Mouse (Mus musculus) midbrain, embryonic 15.5 days (tissue): ENCODE results near the gene Brwd1. TPM values are rescaled to one million over a fixed set of nuclear protein-coding genes. Genes with fewer than 3 reads are reported as not detected.
"Not testable (repeated sequence)": the region's sequence is repeated elsewhere in the genome, so short reads cannot be mapped to it uniquely, and the experiment has no call there.

ENCODE experiments used
- ATAC-seq: fragments of 200-750 bp; cut with Nextera tagmentation; replicated peaks from 2 replicates; pipeline ENCODE4 v1.8.0; 2017; ENCODE audit warnings: moderate TSS enrichment
- H3K27ac ChIP-seq: fragments of 300-500 bp; sonication (generic); 2 replicates; pipeline ENCODE4 v1.5.1; 2015; ENCODE audit warnings: mild to moderate bottlenecking, inconsistent platforms
- H3K27me3 ChIP-seq: fragments of 300-500 bp; sonication (generic); replicated peaks from 2 replicates; pipeline ENCODE4 v1.6.1; 2015; ENCODE audit warnings: inconsistent platforms
- H3K36me3 ChIP-seq: fragments of 300-500 bp; sonication (generic); replicated peaks from 2 replicates; pipeline ENCODE4 v1.6.1; 2015; ENCODE audit warnings: inconsistent platforms
- H3K4me1 ChIP-seq: fragments of 300-500 bp; sonication (generic); 2 replicates; pipeline ENCODE4 v1.6.1; 2015; ENCODE audit warnings: inconsistent platforms
- H3K4me2 ChIP-seq: fragments of 300-500 bp; sonication (generic); 2 replicates; pipeline ENCODE4 v1.6.1; 2015; ENCODE audit warnings: inconsistent platforms, mild to moderate bottlenecking, moderate library complexity
- H3K4me3 ChIP-seq: fragments of 300-500 bp; sonication (generic); 2 replicates; pipeline ENCODE4 v1.5.1; 2015; ENCODE audit warnings: mild to moderate bottlenecking, inconsistent platforms
- H3K9ac ChIP-seq: fragments of 300-500 bp; sonication (generic); 2 replicates; pipeline ENCODE4 v1.6.1; 2015; ENCODE audit warnings: mild to moderate bottlenecking, inconsistent platforms
- H3K9me3 ChIP-seq: fragments of 300-500 bp; sonication (generic); 2 replicates; pipeline ENCODE4 v1.6.1; 2016; ENCODE audit warnings: inconsistent platforms
- WGBS: fragments of 180-500 bp; shearing (Covaris S2); methylation state at CpG from one replicate; pipeline ENCODE4 v1.1.7; 2015; ENCODE audit warnings: mixed read lengths; 5-methylcytosine and 5-hydroxymethylcytosine counted together
- polyA plus RNA-seq: library from polyadenylated mRNA; unstranded; fragments of >200 nt; fragmentation: Nextera tagmentation; extraction: Ambion mirVana; gene quantifications from 2 replicates; pipeline ENCODE4 v1.2.1, GENCODE M21; 2015

Gene Brwd1
- polyA plus RNA-seq, 1 experiment from 2014 or later = 295 TPM

GRCm38 (mm10) chr16:96097811-96098210 lies 15.5 kb upstream of the Brwd1 start:
- H3K9ac ChIP-seq, H3K9me3 ChIP-seq, H3K4me3 ChIP-seq, ATAC-seq, H3K4me2 ChIP-seq, H3K36me3 ChIP-seq, H3K27ac ChIP-seq, H3K27me3 ChIP-seq, H3K4me1 ChIP-seq: not testable (repeated sequence)

GRCm38 (mm10) chr16:96095966-96096365 lies 13.6 kb upstream of the Brwd1 start:
- no peaks in the 10 kb centered on the region for H3K9me3 ChIP-seq
- H3K4me1 ChIP-seq = no peaks in the 10 kb centered on the region
- no peak overlapping the region for H3K27ac ChIP-seq
- no peaks in the 10 kb centered on the region for H3K36me3 ChIP-seq
- H3K4me3 ChIP-seq = no peak overlapping the region
- H3K9ac ChIP-seq = no peak overlapping the region
- 88% methylated on average over 5 of the region's 5 CpGs for WGBS
- no peak overlapping the region for H3K4me2 ChIP-seq
- no peaks in the 10 kb centered on the region for H3K27me3 ChIP-seq
- ATAC-seq = no peak

- WGBS = 67% methylated on average over 9 of the region's 9 CpGs
- ATAC-seq = no peak
Observed at GRCm38 (mm10) chr16:96091515-96092504, 9.5 kb upstream of the Brwd1 start.

GRCm38 (mm10) chr16:96088120-96088519 lies 5.8 kb upstream of the Brwd1 start:
- H3K36me3 ChIP-seq = no peaks in the 10 kb centered on the region
- no peak overlapping the region for H3K4me3 ChIP-seq
- ATAC-seq = no peak
- no peak overlapping the region for H3K27ac ChIP-seq
- no peak overlapping the region for H3K9ac ChIP-seq
- H3K4me1 ChIP-seq = peaks cover 11% of the 10 kb centered on the region
- H3K27me3 ChIP-seq = no peaks in the 10 kb centered on the region
- WGBS = 81% methylated on average over 5 of the region's 5 CpGs
- H3K9me3 ChIP-seq = no peaks in the 10 kb centered on the region
- H3K4me2 ChIP-seq = no peak overlapping the region

More at GRCm38 (mm10) chr16:96091515-96092504, 9.5 kb upstream of the Brwd1 start:
- H3K4me1 ChIP-seq = no peaks in the 10 kb centered on the region
- no peak overlapping the region for H3K27ac ChIP-seq
- no peaks in the 10 kb centered on the region for H3K27me3 ChIP-seq
- H3K9me3 ChIP-seq = no peaks in the 10 kb centered on the region
- no peak overlapping the region for H3K9ac ChIP-seq
- H3K4me3 ChIP-seq = no peak overlapping the region
- H3K36me3 ChIP-seq = no peaks in the 10 kb centered on the region
- H3K4me2 ChIP-seq = no peak overlapping the region

GRCm38 (mm10) chr16:96087436-96087835 lies 5.1 kb upstream of the Brwd1 start:
- H3K4me1 ChIP-seq = peaks cover 13% of the 10 kb centered on the region
- no peaks in the 10 kb centered on the region for H3K27me3 ChIP-seq
- H3K9ac ChIP-seq = no peak overlapping the region
- WGBS = 77% methylated on average over 4 of the region's 4 CpGs
- no peak for ATAC-seq
- no peaks in the 10 kb centered on the region for H3K36me3 ChIP-seq
- no peak overlapping the region for H3K4me2 ChIP-seq
- no peak overlapping the region for H3K4me3 ChIP-seq
- H3K9me3 ChIP-seq = no peaks in the 10 kb centered on the region
- H3K27ac ChIP-seq = no peak overlapping the region

- H3K4me2 ChIP-seq = no peak overlapping the region
- no peak overlapping the region for H3K27ac ChIP-seq
- H3K4me3 ChIP-seq = no peak overlapping the region
- 69% methylated on average over 12 of the region's 12 CpGs for WGBS
- ATAC-seq = no peak
- H3K4me1 ChIP-seq = peaks cover 13% of the 10 kb centered on the region
- H3K9ac ChIP-seq = no peak overlapping the region
- no peaks in the 10 kb centered on the region for H3K27me3 ChIP-seq
- H3K9me3 ChIP-seq = no peaks in the 10 kb centered on the region
- no peaks in the 10 kb centered on the region for H3K36me3 ChIP-seq
Observed at GRCm38 (mm10) chr16:96087001-96087400, 4.7 kb upstream of the Brwd1 start.

- Histone ChIP-seq H3K4me3 (no peak overlapping the region), H3K4me2 (no peak overlapping the region), H3K9ac (no peak overlapping the region), H3K9me3 (no peaks in the 10 kb centered on the region), H3K27me3 (no peaks in the 10 kb centered on the region), H3K36me3 (no peaks in the 10 kb centered on the region), H3K4me1 (peaks cover 19% of the 10 kb centered on the region), H3K27ac (no peak overlapping the region)
- ATAC-seq = no peak
Observed at GRCm38 (mm10) chr16:96085597-96085996, 3.3 kb upstream of the Brwd1 start.

GRCm38 (mm10) chr16:96083179-96083646 lies 887 bp upstream of the Brwd1 start:
- H3K9ac ChIP-seq = peak overlapping the region; percentile 99
- 5% methylated on average over 20 of the region's 20 CpGs for WGBS

GRCm38 (mm10) chr16:96081742-96082241 lies 534 bp downstream of the Brwd1 start:
- Histone ChIP-seq H3K4me1 (peaks cover 33% of the 10 kb centered on the region), H3K4me2 (peak overlapping the region; percentile 55), H3K4me3 (peak overlapping the region; percentile 92), H3K27me3 (no peaks in the 10 kb centered on the region), H3K36me3 (peaks cover 6% of the 10 kb centered on the region; the same call in 1 of the 2 replicates), H3K9me3 (no peaks in the 10 kb centered on the region), H3K27ac (peak overlapping the region; percentile 97), H3K9ac (peak overlapping the region; percentile 99)
- ATAC-seq = peak; percentile 48
- WGBS = under 1% methylated on average over 60 of the region's 68 CpGs

More at GRCm38 (mm10) chr16:96083179-96083646, 887 bp upstream of the Brwd1 start:
- H3K4me2 ChIP-seq = peak overlapping the region; percentile 55
- peak overlapping the region; percentile 97 for H3K27ac ChIP-seq
- peaks cover 33% of the 10 kb centered on the region for H3K4me1 ChIP-seq
- ATAC-seq = peak; percentile 10; the same call in 1 of the 2 replicates
- no peaks in the 10 kb centered on the region for H3K9me3 ChIP-seq
- H3K27me3 ChIP-seq = no peaks in the 10 kb centered on the region
- peaks cover 6% of the 10 kb centered on the region; the same call in 1 of the 2 replicates for H3K36me3 ChIP-seq
- peak overlapping the region; percentile 92 for H3K4me3 ChIP-seq

GRCm38 (mm10) chr16:96081331-96081730 lies 995 bp downstream of the Brwd1 start:
- Histone ChIP-seq H3K27ac (peak overlapping the region; percentile 97), H3K36me3 (peaks cover 6% of the 10 kb centered on the region; the same call in 1 of the 2 replicates), H3K4me1 (peaks cover 33% of the 10 kb centered on the region), H3K4me2 (peak overlapping the region; percentile 55), H3K4me3 (peak overlapping the region; percentile 92), H3K9ac (peak overlapping the region; percentile 99), H3K9me3 (no peaks in the 10 kb centered on the region), H3K27me3 (no peaks in the 10 kb centered on the region)
- ATAC-seq = peak; percentile 81
- WGBS = under 1% methylated on average over 22 of the region's 28 CpGs

- peaks cover 33% of the 10 kb centered on the region for H3K4me1 ChIP-seq
- H3K36me3 ChIP-seq = peaks cover 6% of the 10 kb centered on the region; the same call in 1 of the 2 replicates
- no peak for ATAC-seq
- 84% methylated on average over 7 of the region's 7 CpGs for WGBS
- peak overlapping the region; percentile 92; the same call in 1 of the 2 replicates for H3K4me3 ChIP-seq
- H3K4me2 ChIP-seq = peak overlapping the region; percentile 55; the same call in 1 of the 2 replicates
- no peak overlapping the region for H3K27ac ChIP-seq
- no peaks in the 10 kb centered on the region for H3K9me3 ChIP-seq
- H3K9ac ChIP-seq = no peak overlapping the region
- no peaks in the 10 kb centered on the region for H3K27me3 ChIP-seq
Observed at GRCm38 (mm10) chr16:96080524-96080923, 1.8 kb downstream of the Brwd1 start.

GRCm38 (mm10) chr16:96068364-96068763 lies 14.0 kb downstream of the Brwd1 start:
- WGBS = 98% methylated on average over 6 of the region's 6 CpGs
- H3K9ac ChIP-seq = no peak overlapping the region
- H3K27ac ChIP-seq = no peak overlapping the region
- ATAC-seq = no peak
- H3K4me2 ChIP-seq = no peak overlapping the region
- no peaks in the 10 kb centered on the region for H3K27me3 ChIP-seq
- H3K4me1 ChIP-seq = no peaks in the 10 kb centered on the region
- no peak overlapping the region for H3K4me3 ChIP-seq
- peaks cover 46% of the 10 kb centered on the region for H3K36me3 ChIP-seq
- H3K9me3 ChIP-seq = no peaks in the 10 kb centered on the region
